Mouse (Mus musculus) E14TG2a.4 (cell line): ENCODE data around the gene Dennd6a.

ENCODE experiments used
- CTCF ChIP-seq: conservative IDR thresholded peaks from 2 replicates; pipeline ENCODE4 v1.5.1; 2014; ENCODE audit warnings: low read length
- NANOG ChIP-seq: IDR thresholded peaks from 2 replicates; pipeline ENCODE4 v1.6.1; 2014; ENCODE audit warnings: borderline replicate concordance, low read length, mixed read lengths

GRCm38 (mm10) chr14:26593281-26593895, 19.7 kb downstream of the Dennd6a start:
- TF ChIP-seq CTCF (no peak), NANOG (no peak)
